Mouse (Mus musculus): ENCODE results near the gene 2810021J22Rik. TPM values are rescaled to one million over a fixed set of nuclear protein-coding genes. Genes with fewer than 3 reads are reported as not detected.
"Not testable (repeated sequence)": the region's sequence is repeated elsewhere in the genome, so short reads cannot be mapped to it uniquely, and the experiment has no call there.

Gene 2810021J22Rik
- 1.9 and 2.1 TPM in 2 replicates for polyA plus RNA-seq (2015; fragmentation: Nextera tagmentation; extraction: Ambion mirVana)

DNA sequence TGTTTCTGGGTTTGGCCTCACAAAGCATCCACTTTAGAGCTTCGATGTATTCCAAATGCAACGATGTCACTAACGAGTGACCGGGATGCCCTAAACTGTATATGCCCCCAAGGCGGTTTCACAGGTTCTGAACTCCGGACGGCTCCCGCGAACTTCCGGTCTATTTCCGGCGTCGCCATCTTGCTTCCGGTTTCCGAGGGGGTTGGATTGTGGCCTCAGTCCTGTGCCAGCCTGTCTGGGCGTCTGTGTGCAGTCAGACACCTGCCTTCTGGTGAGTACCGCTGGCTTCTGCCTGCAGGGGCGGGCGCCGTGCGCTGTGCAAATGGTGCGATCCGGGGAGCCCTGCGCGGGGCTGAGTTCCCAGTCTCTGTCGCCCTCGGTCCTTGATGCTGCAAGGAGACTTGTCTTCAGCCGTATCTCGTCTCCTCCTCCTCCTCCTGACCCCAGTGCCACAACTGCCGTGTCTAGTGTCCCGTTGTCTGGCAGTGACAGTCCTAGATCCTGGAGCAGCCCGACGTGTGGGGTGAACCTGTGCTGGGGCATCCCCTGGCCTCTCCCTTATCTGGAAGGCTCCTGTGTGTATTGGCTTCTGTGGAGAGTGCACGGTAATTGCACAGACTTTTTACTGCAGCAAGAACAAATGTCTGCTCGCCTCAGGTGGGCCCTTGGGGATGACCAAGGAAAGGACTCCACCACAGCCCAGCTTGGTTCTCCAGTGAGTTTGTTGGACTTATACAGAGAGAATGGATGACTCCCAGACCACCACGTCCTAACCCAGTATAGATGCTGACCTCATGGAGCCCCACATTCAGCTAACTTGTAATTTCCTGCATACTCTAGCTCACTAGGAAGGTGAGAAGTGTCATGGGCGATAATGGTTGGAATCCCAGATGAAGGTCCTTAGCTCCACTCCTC, at the start of gene 2810021J22Rik:
Gene 2810021J22Rik, plus strand, starts transcription at position 178 of the 915 bp plus-strand sequence.
- ATAC-seq: peak; percentile 90
- no peaks in the 10 kb centered on the region for H3K27me3 ChIP-seq (replicated peaks; ENCODE audit: control insufficient read depth, insufficient read depth, low read length)
- no peaks in the 10 kb centered on the region; the same call in 1 of the 2 replicates for H3K4me1 ChIP-seq (replicated peaks; ENCODE audit: control insufficient read depth, insufficient read depth, low read length)
- TF ChIP-seq CTCF (IDR thresholded peaks at IDR 0.05; ENCODE audit: low read depth): peak; percentile 41; the same call in 1 of the 2 replicates
- peak within 1 kb of the TSS; percentile 71 for H3K4me3 ChIP-seq (ENCODE audit: low read depth, low read length)
- peak within 1 kb of the TSS; percentile 62 for H3K9ac ChIP-seq (ENCODE audit: low read depth, low read length)
- peak within 1 kb of the TSS; percentile 70 for H3K27ac ChIP-seq (ENCODE audit: low read depth, low read length)
- no peaks in the 10 kb centered on the region for H3K36me3 ChIP-seq (ENCODE audit: control insufficient read depth, insufficient read depth)
- H3K4me2 ChIP-seq (replicated peaks; ENCODE audit: low read depth): peak within 1 kb of the TSS; percentile 77
- whole genome bisulfite sequencing: 2% methylated on average over 37 of the region's 37 CpGs
- no peaks in the 10 kb centered on the region for H3K9me3 ChIP-seq (ENCODE audit: control insufficient read depth)

DNA sequence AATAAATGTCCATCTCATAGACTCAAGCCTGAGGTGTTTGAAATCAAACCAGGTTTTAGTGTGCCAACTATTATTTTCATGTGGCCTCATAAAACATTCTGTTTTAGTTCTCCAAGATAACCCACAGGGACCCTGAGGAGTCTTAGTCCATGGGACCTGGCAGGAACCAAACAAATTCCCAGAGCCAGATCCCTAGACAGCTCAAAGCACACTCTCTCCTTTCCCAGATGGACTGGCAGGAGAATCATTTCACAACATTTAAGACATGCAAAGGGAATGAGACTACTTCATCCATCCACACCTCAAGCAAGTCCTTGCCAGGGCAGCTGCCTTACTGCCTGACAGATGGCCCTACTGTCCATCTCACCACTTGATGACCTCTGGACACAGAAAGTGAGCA, 38.1 kb upstream of the 2810021J22Rik start, which contains the start of gene Olfr312:
Gene Olfr312, plus strand, starts transcription at position 301 of the 400 bp plus-strand sequence.
- H3K36me3 ChIP-seq (ENCODE audit: control insufficient read depth, insufficient read depth); H3K4me1 ChIP-seq (replicated peaks; ENCODE audit: control insufficient read depth, insufficient read depth, low read length); H3K4me2 ChIP-seq (replicated peaks; ENCODE audit: low read depth); H3K9ac ChIP-seq (ENCODE audit: low read depth, low read length); H3K27me3 ChIP-seq (replicated peaks; ENCODE audit: control insufficient read depth, insufficient read depth, low read length); H3K9me3 ChIP-seq (ENCODE audit: control insufficient read depth); H3K27ac ChIP-seq (ENCODE audit: low read depth, low read length); H3K4me3 ChIP-seq (ENCODE audit: low read depth, low read length); ATAC-seq: not testable (repeated sequence)

DNA sequence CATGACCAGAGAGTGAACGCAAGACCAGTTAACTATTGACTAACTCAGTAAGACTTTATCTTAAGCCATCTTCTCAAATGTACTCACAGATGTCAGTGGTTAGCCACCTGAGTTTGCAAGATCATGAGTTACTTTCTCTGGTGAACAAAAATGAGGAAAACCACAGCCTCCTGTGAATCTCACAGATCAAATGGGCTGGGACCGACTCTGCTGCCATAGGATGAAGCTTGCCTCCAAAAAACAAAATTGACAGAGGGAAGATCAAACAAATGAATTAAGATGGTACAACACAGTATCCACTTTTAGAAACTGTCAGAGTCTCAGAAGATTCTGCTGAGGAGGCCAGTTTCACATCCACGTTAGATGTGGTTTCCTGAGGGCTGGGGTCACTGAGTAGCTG, 37.3 kb upstream of the 2810021J22Rik start:
- no peak for TF ChIP-seq CTCF (IDR thresholded peaks at IDR 0.05; ENCODE audit: low read depth)
- no peak overlapping the region for H3K9ac ChIP-seq (ENCODE audit: low read depth, low read length)
- H3K27me3 ChIP-seq (replicated peaks; ENCODE audit: control insufficient read depth, insufficient read depth, low read length): no peaks in the 10 kb centered on the region
- ATAC-seq: no peak
- WGBS: 82% methylated on average over 3 of the region's 3 CpGs
- no peaks in the 10 kb centered on the region for H3K4me1 ChIP-seq (replicated peaks; ENCODE audit: control insufficient read depth, insufficient read depth, low read length)
- H3K27ac ChIP-seq (ENCODE audit: low read depth, low read length): no peak overlapping the region
- no peak overlapping the region for H3K4me3 ChIP-seq (ENCODE audit: low read depth, low read length)
- H3K9me3 ChIP-seq (ENCODE audit: control insufficient read depth): no peaks in the 10 kb centered on the region
- H3K4me2 ChIP-seq (replicated peaks; ENCODE audit: low read depth): no peak overlapping the region
- H3K36me3 ChIP-seq (ENCODE audit: control insufficient read depth, insufficient read depth): no peaks in the 10 kb centered on the region

DNA sequence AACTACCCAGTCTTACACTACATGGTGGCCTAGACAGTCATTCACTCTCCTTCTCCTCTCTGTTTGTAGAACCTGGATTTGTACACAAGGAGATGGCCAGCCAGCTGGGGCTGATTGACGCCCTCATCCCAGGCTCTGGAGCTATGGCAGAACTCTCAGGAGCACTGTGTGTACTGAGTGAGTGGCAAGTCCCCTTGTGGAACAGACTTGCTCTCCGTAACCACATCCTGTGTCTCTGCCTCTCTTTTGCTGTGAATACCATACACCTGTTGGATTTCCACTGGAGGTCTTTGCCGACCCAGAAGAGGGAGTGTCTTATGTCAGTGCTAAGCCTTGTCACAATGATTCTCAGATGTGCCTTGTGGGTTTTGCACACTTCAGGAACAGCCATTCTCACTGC, 34.5 kb upstream of the 2810021J22Rik start:
- not testable (repeated sequence) for H3K4me3 ChIP-seq (ENCODE audit: low read depth, low read length); H3K9me3 ChIP-seq (ENCODE audit: control insufficient read depth); H3K27ac ChIP-seq (ENCODE audit: low read depth, low read length); H3K9ac ChIP-seq (ENCODE audit: low read depth, low read length); H3K4me1 ChIP-seq (replicated peaks; ENCODE audit: control insufficient read depth, insufficient read depth, low read length); H3K4me2 ChIP-seq (replicated peaks; ENCODE audit: low read depth); H3K27me3 ChIP-seq (replicated peaks; ENCODE audit: control insufficient read depth, insufficient read depth, low read length); H3K36me3 ChIP-seq (ENCODE audit: control insufficient read depth, insufficient read depth); ATAC-seq
- 76% methylated on average over 3 of the region's 3 CpGs for WGBS

DNA sequence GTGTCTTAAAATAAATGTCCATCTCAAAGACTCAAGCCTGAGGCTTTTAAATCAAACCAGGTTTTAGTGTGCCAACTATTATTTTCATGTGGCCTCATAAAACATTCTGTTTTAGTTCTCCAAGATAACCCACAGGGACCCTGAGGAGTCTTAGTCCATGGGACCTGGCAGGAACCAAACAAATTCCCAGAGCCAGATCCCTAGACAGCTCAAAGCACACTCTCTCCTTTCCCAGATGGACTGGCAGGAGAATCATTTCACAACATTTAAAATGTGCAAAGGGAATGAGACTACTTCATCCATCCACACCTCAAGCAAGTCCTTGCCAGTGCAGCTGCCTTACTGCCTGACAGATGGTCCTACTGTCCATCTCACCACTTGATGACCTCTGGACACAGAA, 28.1 kb upstream of the 2810021J22Rik start, which contains the start of gene Olfr311:
Gene Olfr311, plus strand, starts transcription at position 301 of the 400 bp plus-strand sequence.
- not testable (repeated sequence) for ATAC-seq; H3K4me2 ChIP-seq (replicated peaks; ENCODE audit: low read depth); H3K27ac ChIP-seq (ENCODE audit: low read depth, low read length); H3K36me3 ChIP-seq (ENCODE audit: control insufficient read depth, insufficient read depth); H3K9me3 ChIP-seq (ENCODE audit: control insufficient read depth); H3K4me3 ChIP-seq (ENCODE audit: low read depth, low read length); H3K4me1 ChIP-seq (replicated peaks; ENCODE audit: control insufficient read depth, insufficient read depth, low read length); H3K9ac ChIP-seq (ENCODE audit: low read depth, low read length); H3K27me3 ChIP-seq (replicated peaks; ENCODE audit: control insufficient read depth, insufficient read depth, low read length)

DNA sequence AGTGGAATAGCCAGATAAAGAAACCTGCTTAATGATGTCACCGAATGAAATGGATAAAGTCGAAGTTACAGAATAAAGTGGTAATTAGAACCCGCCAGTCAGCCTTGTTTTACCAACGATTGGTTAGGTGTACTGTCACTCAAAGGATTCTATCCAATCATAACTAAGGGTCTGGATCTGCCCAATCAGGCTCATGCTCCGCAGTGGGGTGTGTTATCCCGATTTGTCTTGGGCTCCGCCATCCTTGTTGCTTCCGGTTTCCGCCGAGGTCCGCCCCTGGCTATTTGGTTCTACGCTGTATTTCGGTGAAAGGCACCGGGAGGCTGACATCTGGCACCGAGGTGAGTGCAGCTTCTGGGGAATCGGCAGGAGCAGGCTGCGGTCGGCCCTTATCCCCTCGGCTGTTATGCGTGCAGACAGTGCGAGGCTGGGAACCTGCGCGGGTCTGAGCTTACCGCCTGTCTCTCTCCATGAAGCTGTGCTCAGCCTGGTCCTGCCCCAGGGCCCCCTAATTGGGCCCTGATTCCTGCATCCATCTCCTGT, 20.0 kb upstream of the 2810021J22Rik start, which contains the start of gene Gm12258:
Gene Gm12258, plus strand, starts transcription at position 240 of the 543 bp plus-strand sequence.
- under 1% methylated on average over 24 of the region's 24 CpGs for WGBS
- Histone ChIP-seq H3K4me2 (replicated peaks; ENCODE audit: low read depth) (peak within 1 kb of the TSS; percentile 79), H3K4me1 (replicated peaks; ENCODE audit: control insufficient read depth, insufficient read depth, low read length) (no peaks in the 10 kb centered on the region), H3K9me3 (ENCODE audit: control insufficient read depth) (no peaks in the 10 kb centered on the region), H3K4me3 (ENCODE audit: low read depth, low read length) (peak within 1 kb of the TSS; percentile 77), H3K27me3 (replicated peaks; ENCODE audit: control insufficient read depth, insufficient read depth, low read length) (no peaks in the 10 kb centered on the region), H3K27ac (ENCODE audit: low read depth, low read length) (peak within 1 kb of the TSS; percentile 31; the same call in 1 of the 2 replicates), H3K36me3 (ENCODE audit: control insufficient read depth, insufficient read depth) (peaks cover 12% of the 10 kb centered on the region), H3K9ac (ENCODE audit: low read depth, low read length) (peak within 1 kb of the TSS; percentile 71)
- TF ChIP-seq CTCF (IDR thresholded peaks at IDR 0.05; ENCODE audit: low read depth): no peak
- ATAC-seq: peak; percentile 100
